Mouse (Mus musculus) T-helper 2 cell (primary cell): ENCODE results near the gene Denr.

Experiments
- in situ Hi-C: fragments of 300-600 bp; cut with MboI, MseI; formaldehyde crosslinking; loops from one replicate; pipeline ENCODE4 v1.15.1; 2025; ENCODE audit warnings: high pct_unique_total_duplicates

Denr gene

GRCm38 (mm10) chr5:123906146-123906975 is 614 bp upstream of the Denr start:
- in situ Hi-C loops = loop anchor here (10.0 kb wide), 1 partner anchor 1082 kb away; the partner anchor contains the start of gene Anapc5

- in situ Hi-C loops = loop anchor here (10.0 kb wide), 1 partner anchor 1083 kb away; the partner anchor contains the start of gene Anapc5
Measured at GRCm38 (mm10) chr5:123907631-123907977, 629 bp downstream of the Denr start.

- in situ Hi-C loops = no loop called here
Measured at GRCm38 (mm10) chr5:123914852-123915251, 7.9 kb downstream of the Denr start.

GRCm38 (mm10) chr5:123922112-123922511 is 15.1 kb downstream of the Denr start:
- in situ Hi-C loops = no loop called here

GRCm38 (mm10) chr5:123927118-123927517 is 20.1 kb downstream of the Denr start, which contains the start of gene Gm43518:
Gene Gm43518, plus strand, starts transcription at chr5:123927418.
- in situ Hi-C loops = no loop called here

- in situ Hi-C loops = no loop called here
Measured at GRCm38 (mm10) chr5:123930508-123930989, 23.6 kb downstream of the Denr start, which contains the start of gene Ccdc62. Gene Ccdc62, plus strand, starts transcription at chr5:123930679.

GRCm38 (mm10) chr5:123931131-123931530 is 24.2 kb downstream of the Denr start:
- in situ Hi-C loops = no loop called here

GRCm38 (mm10) chr5:123932927-123933326 is 26.0 kb downstream of the Denr start:
- in situ Hi-C loops = no loop called here

GRCm38 (mm10) chr5:123933556-123933955 is 26.6 kb downstream of the Denr start:
- in situ Hi-C loops = no loop called here

GRCm38 (mm10) chr5:123933957-123934591 is 27.1 kb downstream of the Denr start:
- in situ Hi-C loops = no loop called here

GRCm38 (mm10) chr5:123935931-123936330 is 29.0 kb downstream of the Denr start:
- in situ Hi-C loops = no loop called here

- in situ Hi-C loops = no loop called here
Measured at GRCm38 (mm10) chr5:123938479-123938878, 31.5 kb downstream of the Denr start.

- in situ Hi-C loops = loop anchor here (5.0 kb wide), 1 partner anchor 46 kb away; no protein-coding TSS in a partner anchor
Measured at GRCm38 (mm10) chr5:123946546-123946945, 39.6 kb downstream of the Denr start.

- in situ Hi-C loops = loop anchor here (5.0 kb wide), 1 partner anchor 45 kb away; no protein-coding TSS in a partner anchor
Measured at GRCm38 (mm10) chr5:123947041-123947761, 40.2 kb downstream of the Denr start.

- in situ Hi-C loops = loop anchor here (10.0 kb wide), 1 partner anchor 322 kb away; no protein-coding TSS in a partner anchor
Measured at GRCm38 (mm10) chr5:123952365-123953045, 45.5 kb downstream of the Denr start.

GRCm38 (mm10) chr5:123957213-123957612 is 50.2 kb downstream of the Denr start:
- in situ Hi-C loops = loop anchor here (10.0 kb wide), 1 partner anchor 318 kb away; no protein-coding TSS in a partner anchor

- in situ Hi-C loops = loop anchor here (10.0 kb wide), 1 partner anchor 316 kb away; no protein-coding TSS in a partner anchor
Measured at GRCm38 (mm10) chr5:123959018-123959417, 52.0 kb downstream of the Denr start.

- in situ Hi-C loops = no loop called here
Measured at GRCm38 (mm10) chr5:123960129-123960528, 53.2 kb downstream of the Denr start.

GRCm38 (mm10) chr5:123961046-123961445 is 54.1 kb downstream of the Denr start:
- in situ Hi-C loops = no loop called here

- in situ Hi-C loops = no loop called here
Measured at GRCm38 (mm10) chr5:123964208-123964607, 57.2 kb downstream of the Denr start.

GRCm38 (mm10) chr5:123966759-123967158 is 59.8 kb downstream of the Denr start:
- in situ Hi-C loops = no loop called here
